Mouse (Mus musculus) spleen, postnatal 4 days (tissue): ENCODE data around the gene Map6.

ENCODE experiments used
- DNase-seq, 2 experiments: peaks; one replicate each; pipeline ENCODE4 v3.0.0; 2022; ENCODE audit warnings: low spot score in 2 of 2

The Map6 gene

GRCm38 (mm10) chr7:99267251-99267896 is at the start of gene Map6:
Map6 (plus strand) TSS chr7:99267447.
- no peak for DNase-seq

- no peak for DNase-seq
Observed at GRCm38 (mm10) chr7:99224225-99224624, 43.0 kb upstream of the Map6 start.

DNA sequence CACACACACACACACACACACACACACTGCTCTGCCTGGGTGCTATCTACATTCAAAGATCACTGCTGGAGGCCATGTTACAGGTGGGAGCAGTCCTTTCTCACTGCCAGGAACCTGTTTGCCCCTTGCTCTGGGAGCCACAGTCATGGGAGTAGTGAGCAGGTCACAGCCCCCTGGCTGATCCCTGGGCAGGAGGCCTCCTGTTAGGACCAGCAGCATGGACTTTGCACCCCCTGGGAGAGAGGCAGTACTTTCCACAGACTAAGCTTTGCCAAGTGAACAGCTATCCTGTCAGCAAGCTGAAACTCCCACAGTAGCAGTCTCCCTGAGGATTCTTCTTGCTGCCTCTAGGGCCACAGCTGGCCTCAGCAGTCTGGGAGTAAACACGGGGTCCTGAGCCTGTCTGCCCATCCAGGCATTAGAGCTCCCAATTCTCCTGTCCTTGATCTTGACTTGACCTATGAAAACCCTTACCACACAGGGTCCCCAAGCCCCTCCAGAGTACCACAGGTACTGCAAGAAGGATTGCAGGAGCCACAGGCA is 42.5 kb upstream of the Map6 start:
- DNase-seq: no peak

- no peak for DNase-seq
Observed at GRCm38 (mm10) chr7:99225421-99225820, 41.8 kb upstream of the Map6 start.

GRCm38 (mm10) chr7:99226662-99227061 is 40.6 kb upstream of the Map6 start:
- no peak for DNase-seq

GRCm38 (mm10) chr7:99227267-99227666 is 40.0 kb upstream of the Map6 start:
- DNase-seq: no peak

GRCm38 (mm10) chr7:99228825-99229224 is 38.4 kb upstream of the Map6 start:
- no peak for DNase-seq

DNA sequence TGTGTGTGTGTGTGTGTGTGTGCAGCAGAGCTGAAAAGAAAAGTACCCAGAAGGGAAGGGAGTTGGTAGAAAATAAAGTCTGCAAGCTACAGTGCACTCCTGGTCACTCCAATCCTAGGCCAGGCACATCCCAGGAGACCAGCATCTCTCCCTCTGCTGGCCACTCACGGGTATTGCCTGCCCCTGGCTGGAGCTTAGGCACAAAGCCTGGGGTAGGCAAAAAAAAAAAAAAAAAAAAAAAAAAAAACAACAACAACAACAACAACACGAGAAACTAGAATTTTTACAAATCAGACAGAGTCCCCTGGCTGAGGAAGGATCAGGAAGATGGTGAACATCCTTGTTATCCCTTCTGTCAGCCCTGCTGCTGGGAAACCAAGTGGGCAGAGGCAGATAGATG is 37.8 kb upstream of the Map6 start:
- DNase-seq: no peak

GRCm38 (mm10) chr7:99230061-99230747 is 37.0 kb upstream of the Map6 start:
- DNase-seq: no peak

DNA sequence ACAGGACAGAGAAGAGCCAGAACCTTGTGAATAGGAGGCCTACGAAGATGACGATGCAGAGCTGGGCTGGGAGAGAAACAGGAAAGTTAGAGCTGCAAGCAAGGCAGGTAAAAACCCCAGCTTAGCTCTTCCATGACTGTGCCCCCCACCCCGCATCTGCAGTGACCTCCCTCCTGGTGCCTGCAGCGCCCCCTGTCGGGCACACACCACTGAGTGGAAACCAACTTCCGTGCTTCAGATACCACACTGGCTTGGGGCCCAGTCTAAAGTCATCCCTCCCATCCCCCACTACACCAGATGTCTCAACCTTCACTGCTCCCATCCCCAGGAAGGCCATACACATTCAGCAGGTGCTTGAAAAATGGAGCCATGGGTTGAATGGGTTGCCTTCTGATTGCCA is 34.7 kb upstream of the Map6 start:
- no peak for DNase-seq

- no peak for DNase-seq
Observed at GRCm38 (mm10) chr7:99234916-99235315, 32.3 kb upstream of the Map6 start.

DNA sequence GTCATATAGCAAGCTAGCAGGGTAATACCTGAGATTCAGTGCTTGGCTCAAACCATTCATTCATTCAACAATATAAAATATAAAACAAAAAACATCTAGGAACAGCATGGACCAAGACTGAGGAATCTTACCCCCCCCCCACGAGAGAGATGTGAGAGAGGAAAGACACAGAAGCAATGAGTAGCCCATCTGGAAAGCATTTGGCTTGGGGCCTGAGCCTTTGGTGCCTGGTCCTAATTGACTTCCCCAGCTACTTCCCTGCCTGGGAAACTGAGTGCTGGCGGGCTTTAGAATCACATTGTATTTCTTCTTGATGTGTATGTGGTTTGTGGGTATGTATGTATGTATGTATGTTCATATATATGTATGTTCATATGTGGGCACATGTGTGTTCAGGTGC is 31.6 kb upstream of the Map6 start:
- DNase-seq: no peak

DNA sequence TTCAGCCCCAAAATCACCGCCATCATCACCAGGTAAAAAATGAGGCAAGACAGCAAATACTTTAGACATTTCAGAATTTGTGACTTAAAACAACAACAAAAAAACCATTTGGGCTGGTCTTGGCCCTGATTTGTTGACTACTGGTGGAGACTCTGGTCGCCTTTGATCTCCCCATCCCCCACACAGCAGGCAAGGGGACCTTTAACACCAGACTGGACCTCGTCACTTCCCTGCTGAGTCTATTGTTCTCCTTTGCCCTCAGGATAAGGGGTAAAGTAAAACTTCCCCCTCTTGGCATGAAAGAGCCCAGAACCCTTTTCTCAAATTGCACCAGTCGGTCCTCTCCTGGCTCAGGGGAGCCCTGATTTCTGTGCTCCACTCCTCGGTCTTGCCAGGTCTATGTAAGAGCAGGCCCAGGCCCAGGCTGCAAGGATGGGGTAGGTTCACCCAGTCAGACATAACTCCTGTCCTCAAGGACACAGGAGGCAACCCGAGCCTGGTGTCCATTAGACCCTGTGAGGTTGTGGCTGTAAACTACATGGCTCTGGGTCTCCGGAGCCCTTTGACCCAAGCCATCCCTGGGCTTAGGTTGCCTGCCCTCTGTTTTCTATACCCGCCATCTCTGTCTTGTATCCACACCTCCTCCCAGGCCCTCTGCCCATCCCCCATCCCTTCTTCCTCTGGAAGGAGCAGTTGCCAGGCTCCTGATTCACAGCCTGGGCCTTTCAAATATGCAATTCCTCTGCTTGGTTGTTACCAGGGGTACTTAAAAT is 30.2 kb upstream of the Map6 start:
- DNase-seq: no peak

- no peak for DNase-seq
Observed at GRCm38 (mm10) chr7:99238417-99238816, 28.8 kb upstream of the Map6 start, which contains the start of gene Mogat2. Mogat2 (minus strand) TSS chr7:99238619.

DNA sequence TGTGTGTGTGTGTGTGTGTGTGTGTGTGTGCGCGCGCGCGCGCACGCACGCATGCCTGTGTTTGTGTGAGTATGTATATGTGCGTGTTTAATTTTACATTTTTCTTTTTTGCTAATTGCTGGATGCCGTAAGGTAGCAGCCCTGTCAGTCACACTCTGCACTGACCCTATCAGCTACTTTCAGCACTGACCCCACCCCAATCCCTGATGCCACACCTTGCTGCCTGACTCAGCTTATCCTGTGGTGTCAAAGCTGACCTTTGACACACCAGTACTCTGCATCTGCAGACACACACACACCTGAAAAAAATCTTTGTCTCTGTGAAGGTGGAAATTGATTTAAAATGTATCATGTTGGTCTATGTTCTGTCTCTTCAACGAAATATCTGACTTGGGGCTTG is 25.1 kb upstream of the Map6 start:
- no peak for DNase-seq

GRCm38 (mm10) chr7:99248157-99248742 is 19.0 kb upstream of the Map6 start:
- no peak for DNase-seq

- DNase-seq: no peak
Observed at GRCm38 (mm10) chr7:99248906-99249581, 18.2 kb upstream of the Map6 start.

DNA sequence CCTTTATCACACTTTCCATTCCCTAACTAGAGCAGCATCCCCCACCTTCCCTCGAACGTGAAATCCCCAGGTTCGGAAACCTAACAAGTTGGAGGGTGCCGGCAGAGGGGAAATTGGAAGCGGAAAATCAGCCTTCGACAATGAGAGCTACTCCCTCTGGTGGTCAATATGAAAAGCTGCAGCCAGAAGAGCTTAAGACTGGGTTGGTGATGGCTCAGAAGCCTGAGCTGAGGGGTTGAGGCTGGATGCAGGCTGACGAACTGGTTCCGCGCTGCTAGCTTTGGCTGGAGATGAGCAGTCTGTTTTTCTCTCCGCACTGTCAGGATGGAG is 17.7 kb upstream of the Map6 start:
- no peak for DNase-seq

DNA sequence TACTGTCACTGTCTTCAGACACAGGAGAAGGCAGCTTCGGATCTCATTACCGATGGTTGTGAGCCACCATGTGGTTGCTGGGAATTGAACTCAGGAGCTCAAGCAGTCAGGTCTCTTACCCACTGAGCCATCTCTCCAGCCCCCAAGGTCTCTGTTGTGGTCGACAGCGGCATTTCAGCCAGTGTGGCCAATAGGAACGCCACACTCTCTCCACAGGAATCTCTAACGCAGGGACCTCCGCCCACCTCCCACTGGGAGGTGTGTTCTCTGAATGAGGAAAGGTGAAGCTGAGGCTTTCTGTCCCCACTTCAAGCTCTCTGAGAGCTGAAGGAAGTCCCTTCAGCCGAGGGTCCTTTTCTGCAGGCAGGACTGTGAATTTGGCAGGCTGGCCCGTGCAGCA is 16.9 kb upstream of the Map6 start:
- no peak for DNase-seq

DNA sequence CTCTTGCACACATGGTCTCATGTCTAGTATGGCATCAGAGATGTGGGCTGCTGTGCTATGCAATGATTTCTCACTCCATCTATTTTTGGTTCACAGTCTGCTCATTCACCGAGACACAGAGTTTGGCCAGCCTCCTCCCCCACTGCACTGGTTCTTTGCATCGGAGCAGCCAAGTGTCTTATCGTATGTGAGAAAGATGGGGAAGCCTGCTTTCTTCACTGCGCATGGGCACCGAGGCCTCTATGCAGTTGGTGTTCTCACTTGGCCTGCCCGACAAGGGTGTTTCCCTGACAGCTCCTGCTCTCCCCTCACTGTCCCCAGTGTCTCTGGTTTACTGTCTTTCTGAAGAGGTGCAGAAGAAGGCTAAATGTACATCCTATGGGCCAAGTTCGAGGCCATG is 12.2 kb upstream of the Map6 start:
- no peak for DNase-seq

GRCm38 (mm10) chr7:99261900-99262299 is 5.3 kb upstream of the Map6 start:
- no peak for DNase-seq

GRCm38 (mm10) chr7:99263509-99263908 is 3.7 kb upstream of the Map6 start:
- no peak for DNase-seq
